25 mouse cellular contexts compared by ENCODE assay signal in the genomic region with DNA sequence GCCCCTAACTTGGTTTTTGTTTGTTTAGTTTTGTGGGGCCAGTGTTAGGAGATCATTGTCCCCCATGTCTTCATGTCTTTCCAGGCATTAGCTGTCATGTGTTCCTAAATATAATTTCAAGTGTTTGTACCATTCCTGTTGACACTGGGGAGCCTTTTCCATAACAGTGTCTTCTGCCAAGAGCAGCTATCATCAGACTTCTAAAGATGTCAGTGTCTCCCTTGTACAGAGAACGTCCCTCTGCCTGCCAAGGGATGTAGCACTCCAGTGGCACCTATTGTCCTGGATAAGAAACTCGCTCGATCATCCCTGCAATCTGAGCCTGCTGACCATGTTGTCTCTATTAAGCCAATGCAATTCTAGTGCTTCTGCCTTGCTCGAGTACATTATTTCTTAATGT.
A peak's percentile ranks its signal among the peaks of the same experiment; 100 is the strongest.
DNase-seq lines count a peak whose midpoint lies in the region; ATAC-seq and TF ChIP-seq lines count a peak whose summit lies in the region.
"Had no signal": no experiment of that assay in that cellular context is flagged by ENCODE, and none has a peak within 500 bp of the region (broad histone marks: within the 10 kb centered on the region; RNA-seq: fewer than 3 reads in every experiment).

No protein-coding gene starts in this region.

- H3K9me3 ChIP-seq in heart, embryonic 11.5 days (replicated peaks; ENCODE audit: control insufficient read depth, low read length), result no peaks in the 10 kb centered on the region
- no peaks in the 10 kb centered on the region for H3K9me3 ChIP-seq in lung, embryonic 15.5 days
- H3K9me3 ChIP-seq in heart, embryonic 16.5 days (replicated peaks; ENCODE audit: control insufficient read depth, low read length), result peaks cover 8% of the 10 kb centered on the region; the same call in 1 of the 2 replicates
- H3K9me3 ChIP-seq: embryonic facial prominence, embryonic 12.5 days; kidney, embryonic 15.5 days; liver, embryonic 15.5 days; neural tube, embryonic 12.5 days had no signal

- H3K36me3 ChIP-seq in heart, adult 2 months (ENCODE audit: control insufficient read depth, insufficient read depth, low read length), result no peaks in the 10 kb centered on the region
- H3K36me3 ChIP-seq in heart, embryonic 11.5 days (ENCODE audit: control insufficient read depth, insufficient read depth, low read length), result no peaks in the 10 kb centered on the region
- H3K36me3 ChIP-seq in lung, embryonic 15.5 days, result no peaks in the 10 kb centered on the region
- no peaks in the 10 kb centered on the region for H3K36me3 ChIP-seq in heart, embryonic 16.5 days (ENCODE audit: control insufficient read depth, insufficient read depth)
- H3K36me3 ChIP-seq: embryonic facial prominence, embryonic 12.5 days; forebrain, embryonic 12.5 days; hindbrain, embryonic 10.5 days; kidney, embryonic 15.5 days; liver, embryonic 15.5 days; midbrain, embryonic 13.5 days; neural tube, embryonic 12.5 days had no signal

- DNase-seq in heart, adult 2 months, result peak in 1 of 2 experiments; percentile 28
- no peak for DNase-seq in lung, postnatal 36 days
- peak; percentile 38 to 68 for DNase-seq in lung, postnatal 4 days
- DNase-seq in T-cell, adult 2 months (ENCODE audit: low spot score), result no peak
- DNase-seq in cerebellum, adult 11-12 months, result no peak
- DNase-seq: cerebellum, adult 18-20 months; cerebellum, postnatal 14 days; kidney, postnatal 4 days; retina, postnatal 1 day; right cerebral cortex, postnatal 25 days; spleen, adult 18-20 months had no signal

- 0 out of 2 replicates have a peak, but pooled peaks have one; percentile 14 for TF ChIP-seq CTCF in heart, adult 2 months (IDR thresholded peaks at IDR 0.05)

- no peak overlapping the region for H3K9ac ChIP-seq in heart, adult 2 months (ENCODE audit: low read depth, low read length)
- no peak overlapping the region for H3K9ac ChIP-seq in heart, embryonic 11.5 days (ENCODE audit: low read depth, low read length)
- H3K9ac ChIP-seq in lung, embryonic 15.5 days, result no peak overlapping the region
- no peak overlapping the region for H3K9ac ChIP-seq in heart, embryonic 16.5 days (ENCODE audit: low read length)
- H3K9ac ChIP-seq: embryonic facial prominence, embryonic 12.5 days; forebrain, embryonic 12.5 days; kidney, embryonic 15.5 days; liver, embryonic 15.5 days; midbrain, embryonic 13.5 days; neural tube, embryonic 12.5 days had no signal

- H3K4me3 ChIP-seq in heart, adult 2 months, result no peak overlapping the region
- no peak overlapping the region for H3K4me3 ChIP-seq in heart, embryonic 11.5 days (ENCODE audit: low read depth, low read length)
- H3K4me3 ChIP-seq in lung, embryonic 15.5 days, result no peak overlapping the region
- H3K4me3 ChIP-seq in heart, embryonic 16.5 days (ENCODE audit: low read length), result no peak overlapping the region
- H3K4me3 ChIP-seq: embryonic facial prominence, embryonic 12.5 days; erythroblast, embryonic 14.5 days; forebrain, embryonic 12.5 days; hindbrain, embryonic 10.5 days; kidney, embryonic 15.5 days; liver, embryonic 15.5 days; midbrain, embryonic 13.5 days; neural tube, embryonic 12.5 days had no signal

- no peak overlapping the region for H3K4me2 ChIP-seq in heart, embryonic 11.5 days
- no peak overlapping the region for H3K4me2 ChIP-seq in lung, embryonic 15.5 days
- H3K4me2 ChIP-seq in heart, embryonic 16.5 days (ENCODE audit: low read depth, low read length), result no peak overlapping the region
- H3K4me2 ChIP-seq: embryonic facial prominence, embryonic 12.5 days; forebrain, embryonic 12.5 days; kidney, embryonic 15.5 days; liver, embryonic 15.5 days; midbrain, embryonic 13.5 days; neural tube, embryonic 12.5 days had no signal

- TF ChIP-seq EP300 in heart, adult 2 months (IDR thresholded peaks at IDR 0.05; ENCODE audit: insufficient read depth, low read depth, low read length), result 0 out of 2 replicates have a peak, but pooled peaks have one; percentile 67

- intact Hi-C loops in heart, adult 2 months (cut with DNase I), result no loop called here

- H3K27ac ChIP-seq in heart, adult 2 months, result peak overlapping the region; percentile 49
- no peak overlapping the region for H3K27ac ChIP-seq in heart, embryonic 11.5 days (ENCODE audit: low read depth, low read length)
- H3K27ac ChIP-seq in lung, embryonic 15.5 days, result peak overlapping the region; percentile 48
- H3K27ac ChIP-seq in heart, embryonic 16.5 days (ENCODE audit: low read length), result peak overlapping the region; percentile 30; the same call in 1 of the 2 replicates
- H3K27ac ChIP-seq: embryonic facial prominence, embryonic 12.5 days; forebrain, embryonic 12.5 days; hindbrain, embryonic 10.5 days; kidney, embryonic 15.5 days; liver, embryonic 15.5 days; midbrain, embryonic 13.5 days; neural tube, embryonic 12.5 days had no signal

- WGBS in heart, adult 2 months, result 59% methylated on average over 4 of the region's 4 CpGs
- 33% methylated on average over 4 of the region's 4 CpGs for WGBS in heart, embryonic 11.5 days (ENCODE audit: insufficient replicate concordance)
- WGBS in lung, embryonic 15.5 days, result 36% methylated on average over 4 of the region's 4 CpGs
- 37% methylated on average over 4 of the region's 4 CpGs for WGBS in heart, embryonic 16.5 days

- no peak; the same call in 1 of the 2 replicates for ATAC-seq in heart, embryonic 11.5 days (replicated peaks; ENCODE audit: insufficient number of reproducible peaks, low FRiP score, low TSS enrichment)
- ATAC-seq in lung, embryonic 15.5 days (ENCODE audit: borderline replicate concordance, extremely low read depth, low FRiP score, low TSS enrichment), result peak; percentile 86
- ATAC-seq in heart, embryonic 16.5 days (replicated peaks; ENCODE audit: extremely low read depth, insufficient read depth, low FRiP score), result peak; percentile 43
- ATAC-seq: hindbrain, embryonic 16.5 days; intestine, embryonic 16.5 days; midbrain, embryonic 13.5 days had no signal

- no peaks in the 10 kb centered on the region for H3K79me2 ChIP-seq in heart, adult 2 months (replicated peaks; ENCODE audit: control insufficient read depth, insufficient read depth, low read length)

- H3K27me3 ChIP-seq in heart, adult 2 months (ENCODE audit: control insufficient read depth, insufficient read depth, low read length), result no peaks in the 10 kb centered on the region
- H3K27me3 ChIP-seq in heart, embryonic 11.5 days (ENCODE audit: control insufficient read depth, insufficient read depth, low read length), result no peaks in the 10 kb centered on the region
- H3K27me3 ChIP-seq in lung, embryonic 15.5 days, result no peaks in the 10 kb centered on the region
- H3K27me3 ChIP-seq in heart, embryonic 16.5 days (ENCODE audit: control insufficient read depth, insufficient read depth, low read length), result no peaks in the 10 kb centered on the region
- H3K27me3 ChIP-seq: embryonic facial prominence, embryonic 12.5 days; forebrain, embryonic 12.5 days; kidney, embryonic 15.5 days; liver, embryonic 15.5 days; megakaryocyte, embryonic 14.5 days; midbrain, embryonic 13.5 days; neural tube, embryonic 12.5 days had no signal

- no peak for TF ChIP-seq POLR2A in heart, adult 2 months (IDR thresholded peaks at IDR 0.05; ENCODE audit: insufficient read depth, low read depth, low read length)

- H3K4me1 ChIP-seq in heart, adult 2 months (ENCODE audit: control insufficient read depth, insufficient read depth, low read length), result peaks cover 10% of the 10 kb centered on the region
- H3K4me1 ChIP-seq in heart, embryonic 11.5 days (ENCODE audit: control insufficient read depth, insufficient read depth, low read length), result peaks cover 16% of the 10 kb centered on the region
- peaks cover 29% of the 10 kb centered on the region; the same call in 1 of the 2 replicates for H3K4me1 ChIP-seq in lung, embryonic 15.5 days
- peaks cover 34% of the 10 kb centered on the region for H3K4me1 ChIP-seq in heart, embryonic 16.5 days (ENCODE audit: control insufficient read depth, insufficient read depth, low read length)
- H3K4me1 ChIP-seq: midbrain, embryonic 13.5 days had no signal

Comparison
In these comparisons a context has a peak if more than half of its experiments do, and no peak if none do; other contexts are left out.
1. DNase-seq: peak in lung, postnatal 4 days (2 of 2); none in lung, postnatal 36 days (single experiment), T-cell, adult 2 months (single experiment) and cerebellum, adult 11-12 months (single experiment).